Mouse (Mus musculus): ENCODE measurements at regions not wholly inside any gene's neighbourhood (a gene's known extent, or its start where the extent isn't known, plus 50 kb on each side); places are given as distances from the start of the nearest gene placed in this dataset.
A peak's percentile ranks its signal among the peaks of the same experiment; 100 is the strongest.

GRCm38 (mm10) chr14:47795062-47795461 is 146.8 kb downstream of the Ktn1 start:
- H3K4me1 ChIP-seq, result 0 out of 2 replicates have a peak, but pooled peaks cover 2% of the 10 kb centered on the region
- no peaks in the 10 kb centered on the region for H3K9me3 ChIP-seq (replicated peaks)
- WGBS, result 91% methylated on average over 4 of the region's 4 CpGs
- DNase-seq (ENCODE audit: low spot score), result no peak
- H3K36me3 ChIP-seq, result no peaks in the 10 kb centered on the region
- no peak overlapping the region for H3K4me3 ChIP-seq
- H3K27ac ChIP-seq (replicated peaks), result no peak overlapping the region
- no peaks in the 10 kb centered on the region for H3K27me3 ChIP-seq (ENCODE audit: low read depth, poor library complexity, severe bottlenecking)

- H3K36me3 ChIP-seq, result no peaks in the 10 kb centered on the region
- H3K27ac ChIP-seq (replicated peaks), result no peak overlapping the region
- DNase-seq (ENCODE audit: low spot score), result no peak
- no peaks in the 10 kb centered on the region for H3K9me3 ChIP-seq (replicated peaks)
- H3K27me3 ChIP-seq (ENCODE audit: low read depth, poor library complexity, severe bottlenecking), result no peaks in the 10 kb centered on the region; the same call in 1 of the 2 replicates
- no peak overlapping the region for H3K4me3 ChIP-seq
- 90% methylated on average over 3 of the region's 3 CpGs for whole genome bisulfite sequencing
- no peaks in the 10 kb centered on the region for H3K4me1 ChIP-seq
Observed at GRCm38 (mm10) chr14:47798203-47798602, 150.0 kb downstream of the Ktn1 start.

- peaks cover 8% of the 10 kb centered on the region; the same call in 1 of the 2 replicates for H3K27me3 ChIP-seq (ENCODE audit: low read depth, poor library complexity, severe bottlenecking)
- WGBS, result 83% methylated on average over 2 of the region's 2 CpGs
- peaks cover 4% of the 10 kb centered on the region for H3K4me1 ChIP-seq
- H3K9me3 ChIP-seq (replicated peaks), result no peaks in the 10 kb centered on the region
- no peak overlapping the region for H3K27ac ChIP-seq (replicated peaks)
- DNase-seq (ENCODE audit: low spot score), result no peak
- H3K4me3 ChIP-seq, result no peak overlapping the region
- no peaks in the 10 kb centered on the region for H3K36me3 ChIP-seq
Observed at GRCm38 (mm10) chr14:47799564-47799963, 151.3 kb downstream of the Ktn1 start.

GRCm38 (mm10) chr14:47805202-47805601 is 157.0 kb downstream of the Ktn1 start:
- peak overlapping the region; percentile 24; the same call in 1 of the 2 replicates for H3K27ac ChIP-seq (replicated peaks)
- H3K27me3 ChIP-seq (ENCODE audit: low read depth, poor library complexity, severe bottlenecking), result peaks cover 28% of the 10 kb centered on the region
- H3K4me3 ChIP-seq, result no peak overlapping the region
- H3K4me1 ChIP-seq, result peaks cover 48% of the 10 kb centered on the region
- no peaks in the 10 kb centered on the region for H3K9me3 ChIP-seq (replicated peaks)
- no peaks in the 10 kb centered on the region for H3K36me3 ChIP-seq
- no peak for DNase-seq (ENCODE audit: low spot score)
- WGBS, result 65% methylated on average over 1 of the region's 1 CpGs

- WGBS, result 23% methylated on average over 9 of the region's 9 CpGs
- H3K9me3 ChIP-seq (replicated peaks), result no peaks in the 10 kb centered on the region
- peaks cover 28% of the 10 kb centered on the region for H3K27me3 ChIP-seq (ENCODE audit: low read depth, poor library complexity, severe bottlenecking)
- no peaks in the 10 kb centered on the region for H3K36me3 ChIP-seq
- no peak overlapping the region for H3K4me3 ChIP-seq
- peak overlapping the region; percentile 77 for H3K27ac ChIP-seq (replicated peaks)
- peak; percentile 63 for DNase-seq (ENCODE audit: low spot score)
- H3K4me1 ChIP-seq, result peaks cover 48% of the 10 kb centered on the region
Observed at GRCm38 (mm10) chr14:47805771-47806535, 157.7 kb downstream of the Ktn1 start.

- WGBS, result 62% methylated on average over 10 of the region's 10 CpGs
- Histone ChIP-seq H3K9me3 (replicated peaks) (no peaks in the 10 kb centered on the region), H3K36me3 (no peaks in the 10 kb centered on the region), H3K4me1 (peaks cover 52% of the 10 kb centered on the region), H3K27me3 (ENCODE audit: low read depth, poor library complexity, severe bottlenecking) (peaks cover 28% of the 10 kb centered on the region), H3K4me3 (no peak overlapping the region), H3K27ac (replicated peaks) (peak overlapping the region; percentile 50)
- DNase-seq (ENCODE audit: low spot score), result no peak
Observed at GRCm38 (mm10) chr14:47808097-47808910, 160.1 kb downstream of the Ktn1 start.

- 83% methylated on average over 3 of the region's 3 CpGs for WGBS
- Histone ChIP-seq H3K27ac (replicated peaks) (no peak overlapping the region), H3K4me3 (no peak overlapping the region), H3K4me1 (no peaks in the 10 kb centered on the region), H3K27me3 (ENCODE audit: low read depth, poor library complexity, severe bottlenecking) (no peaks in the 10 kb centered on the region), H3K36me3 (no peaks in the 10 kb centered on the region), H3K9me3 (replicated peaks) (no peaks in the 10 kb centered on the region)
- no peak for DNase-seq (ENCODE audit: low spot score)
Observed at GRCm38 (mm10) chr14:47818224-47818623, 170.0 kb downstream of the Ktn1 start.

GRCm38 (mm10) chr14:47818641-47819040 is 170.4 kb downstream of the Ktn1 start:
- no peaks in the 10 kb centered on the region for H3K27me3 ChIP-seq (ENCODE audit: low read depth, poor library complexity, severe bottlenecking)
- WGBS, result 61% methylated on average over 3 of the region's 3 CpGs

GRCm38 (mm10) chr14:47820571-47821143 is 172.4 kb downstream of the Ktn1 start:
- Histone ChIP-seq H3K4me3 (no peak overlapping the region), H3K27ac (replicated peaks) (no peak overlapping the region), H3K27me3 (ENCODE audit: low read depth, poor library complexity, severe bottlenecking) (no peaks in the 10 kb centered on the region), H3K36me3 (no peaks in the 10 kb centered on the region), H3K4me1 (no peaks in the 10 kb centered on the region), H3K9me3 (replicated peaks) (no peaks in the 10 kb centered on the region)
- 81% methylated on average over 13 of the region's 13 CpGs for WGBS
- no peak for DNase-seq (ENCODE audit: low spot score)

More at GRCm38 (mm10) chr14:47818641-47819040, 170.4 kb downstream of the Ktn1 start:
- DNase-seq (ENCODE audit: low spot score), result no peak
- Histone ChIP-seq H3K4me1 (no peaks in the 10 kb centered on the region), H3K36me3 (no peaks in the 10 kb centered on the region), H3K27ac (replicated peaks) (no peak overlapping the region), H3K4me3 (no peak overlapping the region), H3K9me3 (replicated peaks) (no peaks in the 10 kb centered on the region)

GRCm38 (mm10) chr14:47823182-47823581 is 174.9 kb downstream of the Ktn1 start:
- 83% methylated on average over 9 of the region's 9 CpGs for WGBS

GRCm38 (mm10) chr14:47823696-47824095 is 175.4 kb downstream of the Ktn1 start:
- no peaks in the 10 kb centered on the region for H3K4me1 ChIP-seq
- WGBS, result 86% methylated on average over 8 of the region's 8 CpGs
- 0 out of 2 replicates have a peak overlapping the region, but pooled peaks have one; percentile 28 for H3K27ac ChIP-seq (replicated peaks)
- no peak overlapping the region for H3K4me3 ChIP-seq
- H3K36me3 ChIP-seq, result no peaks in the 10 kb centered on the region
- no peaks in the 10 kb centered on the region for H3K9me3 ChIP-seq (replicated peaks)
- H3K27me3 ChIP-seq (ENCODE audit: low read depth, poor library complexity, severe bottlenecking), result no peaks in the 10 kb centered on the region
- DNase-seq (ENCODE audit: low spot score), result no peak

More at GRCm38 (mm10) chr14:47823182-47823581, 174.9 kb downstream of the Ktn1 start:
- Histone ChIP-seq H3K4me3 (no peak overlapping the region), H3K36me3 (no peaks in the 10 kb centered on the region), H3K27ac (replicated peaks) (no peak overlapping the region), H3K4me1 (no peaks in the 10 kb centered on the region), H3K9me3 (replicated peaks) (no peaks in the 10 kb centered on the region), H3K27me3 (ENCODE audit: low read depth, poor library complexity, severe bottlenecking) (no peaks in the 10 kb centered on the region)
- DNase-seq (ENCODE audit: low spot score), result no peak

GRCm38 (mm10) chr14:47825446-47825956 is 177.3 kb downstream of the Ktn1 start:
- no peaks in the 10 kb centered on the region for H3K27me3 ChIP-seq (ENCODE audit: low read depth, poor library complexity, severe bottlenecking)
- no peak overlapping the region for H3K4me3 ChIP-seq
- no peak for DNase-seq (ENCODE audit: low spot score)
- no peak overlapping the region for H3K27ac ChIP-seq (replicated peaks)
- 79% methylated on average over 3 of the region's 3 CpGs for WGBS
- H3K36me3 ChIP-seq, result no peaks in the 10 kb centered on the region
- H3K4me1 ChIP-seq, result no peaks in the 10 kb centered on the region
- H3K9me3 ChIP-seq (replicated peaks), result no peaks in the 10 kb centered on the region

Data from midbrain, embryonic 10.5 days (tissue).